8 mouse cellular contexts compared by ENCODE assay signal in the genomic region with DNA sequence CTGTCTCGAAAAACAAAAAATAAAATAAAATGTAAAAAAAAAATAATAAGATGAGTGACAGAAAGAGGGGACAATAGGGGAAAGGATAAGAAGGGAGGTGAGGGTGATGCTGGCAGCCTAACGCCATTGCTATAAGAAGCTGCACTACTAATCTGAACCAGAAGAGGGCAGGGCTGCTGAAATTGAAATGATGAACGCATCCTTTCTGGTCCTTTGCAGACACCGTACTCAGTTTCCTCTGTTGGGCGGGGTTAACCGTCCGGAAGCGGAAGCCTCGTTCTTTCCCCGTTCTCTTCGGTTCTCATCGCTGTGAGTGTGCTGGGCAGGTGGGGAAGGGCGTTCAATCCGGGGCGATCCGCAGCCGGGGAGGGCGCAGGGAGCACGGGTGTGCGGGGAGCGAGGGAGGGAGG. TPM values are rescaled to one million over a fixed set of nuclear protein-coding genes. Genes with fewer than 3 reads are reported as not detected.
DNase-seq lines count a peak whose midpoint lies in the region; ATAC-seq lines count a peak whose summit lies in the region.

A gene (plus strand): TSS at position 224 of the 410 bp plus-strand sequence.

- intact Hi-C loops in gastrocnemius, postnatal 14 days (cut with DNase I; ENCODE audit: low total_unique reads): no loop called here

- DNase-seq in adrenal gland, adult 18-20 months (ENCODE audit: low spot score in 2 of 2): peak; percentile 91 to 93
- peak; percentile 99 for DNase-seq in embryo, embryonic 10.5 days (ENCODE audit: low spot score)
- peak; percentile 89 for DNase-seq in gastrocnemius, postnatal 14 days
- peak; percentile 99 for DNase-seq in induced T-regulatory cell, adult 2 months (ENCODE audit: low read depth)
- DNase-seq in left cerebral cortex, adult 8-10 months (ENCODE audit: low spot score in 2 of 2): peak; percentile 91 to 93
- DNase-seq in right cerebral cortex, adult 18-20 months: peak; percentile 95
- no peak for DNase-seq in urinary bladder, adult 2 months (ENCODE audit: low spot score)

- peak; percentile 85 for ATAC-seq in megakaryocyte, adult 5-6 weeks (ENCODE audit: poor library complexity, severe bottlenecking)

RNA-seq across cellular contexts. Expression of the gene that starts here (rescaled TPM):
- 1,000 to 10,000 TPM; 1,092 to 1,268 TPM for total RNA-seq in adrenal gland, adult 18-20 months (2021)
- 100 to 1,000 TPM; 832 to 884 TPM for total RNA-seq in gastrocnemius, postnatal 14 days (2021)
- total RNA-seq in left cerebral cortex, adult 8-10 months (2022): 1,000 to 10,000 TPM in 2 of 4 experiments, 100 to 1,000 TPM in 2; 852 to 1,038 (median 940) TPM
- 716 and 867 TPM in 2 replicates for total RNA-seq in megakaryocyte, adult 5-6 weeks (2015)
- total RNA-seq in megakaryocyte, adult 5-6 weeks (2017): 2,870 and 3,242 TPM in 2 replicates
- polyA plus RNA-seq in urinary bladder, adult 2 months (2012; rRNA removed): 2,406 and 2,749 TPM in 2 replicates
